Mouse (Mus musculus): ENCODE results near the gene Mthfd2l. TPM values are rescaled to one million over a fixed set of nuclear protein-coding genes. Genes with fewer than 3 reads are reported as not detected.

The Mthfd2l gene
- polyA plus RNA-seq, 2 experiments from 2014 or later: 0.43 to 1.9 TPM

DNA sequence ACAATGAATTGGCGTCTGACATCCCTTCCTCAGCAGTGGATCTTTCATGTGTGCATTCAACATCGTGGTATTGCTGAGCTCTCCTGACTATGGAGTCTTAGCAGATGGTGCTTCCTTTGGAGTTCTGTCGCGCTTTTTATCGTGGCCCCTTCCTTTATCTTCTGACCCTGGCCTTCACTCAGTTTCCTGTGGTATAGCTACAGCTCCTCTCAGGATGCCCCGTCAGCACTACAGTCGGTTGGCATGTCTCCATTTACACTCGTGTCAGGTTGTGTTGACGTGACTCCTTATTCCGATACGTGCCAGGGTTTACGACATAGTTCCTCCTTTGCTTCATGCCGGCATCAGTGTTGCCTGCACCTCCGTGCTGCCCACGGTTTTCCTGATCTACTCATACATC is 18.6 kb downstream of the Mthfd2l start:
- ATAC-seq: no peak

DNA sequence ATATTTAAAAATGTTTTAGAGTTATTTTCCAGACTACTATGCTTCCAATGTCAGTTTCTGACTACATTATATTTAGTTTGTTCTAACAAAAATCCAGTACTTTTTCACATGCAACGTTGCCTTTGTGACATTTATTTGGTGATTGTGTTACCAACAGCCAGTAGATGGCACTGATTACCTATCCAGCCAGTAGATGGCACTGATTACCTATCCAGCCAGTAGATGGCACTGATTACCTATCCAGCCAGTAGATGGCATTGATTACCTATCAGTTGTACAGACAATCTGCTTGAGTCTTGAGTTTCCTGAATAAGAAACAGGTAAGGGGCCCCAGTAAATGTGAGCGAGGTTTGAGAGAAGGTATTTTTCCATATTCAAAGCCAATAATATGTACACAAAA is 20.6 kb downstream of the Mthfd2l start:
- ATAC-seq: peak; percentile 77

DNA sequence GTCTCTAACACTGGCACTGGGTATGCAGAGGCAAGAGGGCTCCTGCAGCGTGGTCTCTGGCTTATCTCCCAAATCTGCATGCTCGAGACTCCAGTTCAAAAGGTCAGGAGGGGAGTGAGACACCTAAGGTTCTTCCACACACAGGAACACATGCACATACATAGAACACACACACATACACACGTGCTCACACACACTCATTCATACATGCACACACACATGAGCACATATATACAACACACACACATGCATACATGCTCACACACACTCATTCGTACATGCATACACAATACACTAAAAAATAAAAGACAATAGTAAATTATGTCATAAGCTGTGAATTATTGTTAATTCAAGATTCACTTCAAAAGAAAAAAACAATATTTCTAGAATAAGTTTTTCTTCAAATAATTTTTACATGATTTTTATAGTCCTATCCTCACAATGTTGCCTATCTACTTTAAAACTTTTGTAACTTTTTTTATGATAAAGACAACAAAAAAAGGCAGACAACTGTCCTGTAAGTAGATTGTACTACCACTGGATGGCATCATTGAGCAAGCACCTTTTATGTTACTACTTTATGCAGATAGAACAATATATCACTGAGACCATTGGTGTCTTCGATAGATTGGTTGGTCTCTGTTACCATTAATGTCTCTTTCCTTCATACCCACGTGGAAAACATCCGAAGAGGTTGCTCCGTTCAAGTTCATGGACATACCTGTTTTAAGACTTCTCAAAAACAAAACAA is 22.0 kb downstream of the Mthfd2l start:
- no peak for ATAC-seq

- ATAC-seq: peak; percentile 59
These were observed 33.4 kb downstream of the Mthfd2l start for GRCm38 (mm10) chr5:90964316-90964715.

DNA sequence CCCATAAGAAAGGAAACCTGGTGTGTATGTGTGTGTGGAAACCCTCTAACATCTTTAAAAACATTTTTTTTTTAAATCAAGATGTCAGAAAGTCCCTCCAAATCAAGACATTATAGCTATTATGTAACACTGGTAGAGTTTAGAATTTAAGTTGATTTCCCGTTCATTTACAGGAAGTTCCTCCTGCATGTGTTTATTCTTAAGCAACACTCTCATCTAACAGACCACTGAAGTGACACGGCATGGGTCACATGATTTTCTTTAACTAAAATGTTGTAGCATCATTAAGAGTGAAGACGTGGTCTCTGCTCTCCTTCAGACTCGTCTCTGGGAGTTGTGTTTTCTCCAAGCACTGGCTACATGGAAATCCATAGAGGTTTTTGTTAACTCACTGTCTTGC is 33.8 kb downstream of the Mthfd2l start:
- ATAC-seq: no peak

GRCm38 (mm10) chr5:90965386-90965785 is 34.5 kb downstream of the Mthfd2l start:
- no peak for ATAC-seq

DNA sequence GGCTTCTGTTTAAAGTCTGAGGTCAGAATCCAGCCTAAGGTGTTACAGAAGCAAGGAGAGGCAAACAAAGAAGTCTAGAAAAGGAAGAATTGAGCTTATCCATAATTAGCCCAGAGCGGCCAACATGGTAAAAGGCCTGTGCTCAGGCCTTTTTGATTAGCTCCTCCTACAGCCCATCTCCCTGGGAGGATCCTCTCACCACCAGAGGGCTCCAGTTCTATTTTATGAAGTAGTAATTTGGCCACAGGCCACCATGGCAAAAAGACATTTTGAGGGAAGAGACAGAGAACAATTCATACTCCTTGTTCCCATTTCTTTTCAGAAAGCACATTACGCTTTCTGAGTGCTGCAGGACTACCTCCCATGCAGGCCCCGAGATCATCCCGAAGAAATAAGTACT is 46.3 kb downstream of the Mthfd2l start:
- no peak for ATAC-seq

DNA sequence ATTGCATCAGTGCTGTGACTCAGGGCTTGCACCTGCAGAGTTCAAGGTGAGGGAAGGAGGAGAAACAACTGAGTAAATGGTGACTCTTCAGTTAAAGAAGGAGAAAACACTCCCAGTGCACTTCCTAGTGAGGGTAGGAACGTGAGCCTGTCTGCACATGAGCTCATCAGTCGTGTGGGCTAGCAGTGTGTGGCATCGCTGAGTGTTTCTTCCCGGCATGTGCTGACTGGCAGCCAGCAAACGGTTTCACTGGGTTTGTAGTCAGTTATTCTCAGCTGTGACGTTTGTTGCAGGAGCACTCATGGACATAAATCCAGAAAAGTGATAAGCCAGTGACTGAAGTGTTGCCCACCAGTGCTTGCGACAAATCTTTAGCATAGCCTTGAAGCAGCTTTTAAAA is 49.4 kb downstream of the Mthfd2l start:
- no peak for ATAC-seq

- no peak for ATAC-seq
These were observed 56.7 kb downstream of the Mthfd2l start for GRCm38 (mm10) chr5:90987605-90988004.

- ATAC-seq: no peak
These were observed 57.2 kb downstream of the Mthfd2l start for GRCm38 (mm10) chr5:90988149-90988548.

DNA sequence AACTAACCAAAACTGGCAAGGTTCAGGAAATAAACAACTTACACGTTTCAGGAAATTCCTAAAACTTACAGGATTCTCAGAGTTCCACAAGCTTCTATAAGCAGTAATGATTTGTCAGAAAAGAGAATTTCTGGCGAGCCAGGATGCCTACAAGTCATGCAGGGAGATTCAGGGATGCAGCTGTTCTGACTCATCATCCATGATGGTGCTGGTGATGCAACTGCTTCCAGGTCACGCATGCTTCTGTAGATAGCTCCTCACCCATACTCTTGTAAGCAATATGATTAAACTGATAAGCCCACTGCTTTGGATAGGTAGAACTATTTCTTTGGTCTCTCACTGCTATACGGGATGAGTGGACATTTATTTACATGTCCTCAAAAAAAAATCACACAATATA is 57.7 kb downstream of the Mthfd2l start:
- no peak for ATAC-seq

- ATAC-seq: no peak
These were observed 69.0 kb downstream of the Mthfd2l start for GRCm38 (mm10) chr5:90999942-91000341.

DNA sequence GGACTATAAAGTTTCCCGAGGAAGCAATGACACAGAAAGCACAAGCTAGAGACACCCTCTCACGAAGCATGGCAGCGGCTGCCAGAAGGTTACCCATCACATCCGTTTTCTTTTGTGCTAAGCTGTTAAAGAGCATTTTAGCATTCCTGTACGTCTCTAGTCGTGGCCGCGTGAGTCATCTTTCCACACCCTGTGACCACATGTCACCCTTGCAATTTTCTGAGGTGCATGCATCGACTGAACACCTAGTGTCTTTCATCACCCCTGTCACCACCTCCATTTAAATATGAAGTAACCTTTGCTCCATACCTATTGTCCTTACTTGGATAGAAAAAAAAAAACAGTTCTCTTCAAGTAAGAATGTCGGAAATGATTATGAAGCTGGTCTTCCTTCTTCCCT is 84.3 kb downstream of the Mthfd2l start:
- no peak for ATAC-seq

DNA sequence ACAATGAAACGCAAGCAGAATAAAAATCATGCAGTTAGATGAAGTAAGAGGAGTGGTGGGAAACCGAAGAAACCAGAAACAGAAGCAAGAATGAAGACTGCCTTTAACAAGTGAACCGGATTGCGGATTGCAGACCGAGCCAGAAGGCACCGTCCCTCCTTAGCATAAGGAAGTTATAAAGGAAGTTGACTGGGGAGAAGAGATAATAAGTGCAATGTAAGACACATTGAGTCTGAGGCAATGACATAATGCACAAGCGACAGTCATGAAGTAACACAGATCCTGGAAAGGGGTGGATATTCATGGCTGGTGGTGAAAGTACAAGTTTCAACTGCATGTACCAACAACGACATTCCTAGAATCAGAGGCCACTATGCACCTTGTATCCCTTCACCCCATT is 92.2 kb downstream of the Mthfd2l start:
- ATAC-seq: no peak

GRCm38 (mm10) chr5:91027164-91027563 is 96.2 kb downstream of the Mthfd2l start, which contains the start of gene Epgn:
Gene Epgn, plus strand, starts transcription at chr5:91027464.
- no peak for ATAC-seq

DNA sequence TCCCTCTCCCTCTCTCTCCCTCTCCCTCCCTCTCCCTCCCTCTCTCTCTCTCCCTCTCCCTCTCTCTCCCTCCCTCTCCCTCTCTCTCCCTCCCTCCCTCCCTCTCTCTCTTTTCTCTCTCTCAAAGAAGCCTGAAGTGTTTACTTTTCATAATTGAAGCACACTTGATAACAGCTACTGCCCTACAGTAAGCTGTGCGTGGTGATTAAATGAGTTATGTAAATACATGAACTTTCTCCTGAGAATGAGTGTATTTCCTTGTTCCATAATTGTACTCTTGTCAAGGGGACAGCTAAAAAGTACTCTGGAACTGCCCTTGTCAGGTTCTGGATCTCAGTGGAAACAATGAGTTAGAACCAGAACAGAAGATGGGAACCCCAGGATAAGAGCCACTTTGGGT is 96.9 kb downstream of the Mthfd2l start:
- no peak for ATAC-seq

DNA sequence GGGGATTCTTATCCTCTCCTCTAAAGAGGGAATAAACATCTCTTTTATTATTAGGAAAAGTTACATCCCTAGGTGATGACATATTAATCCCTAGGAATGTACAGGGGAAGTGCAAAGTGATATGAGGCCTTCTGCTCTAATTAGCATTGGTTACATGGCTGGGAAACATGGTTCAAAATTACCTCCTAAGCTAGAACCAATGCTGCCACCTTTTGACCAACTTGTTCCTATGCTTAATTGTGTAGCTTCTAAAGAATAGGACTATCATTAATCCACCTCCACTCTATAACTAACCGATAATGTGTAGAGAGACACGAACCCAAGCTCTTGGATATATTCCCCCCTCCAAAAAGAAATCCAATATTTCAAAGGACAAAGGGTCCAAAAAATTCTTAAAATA is 99.7 kb downstream of the Mthfd2l start:
- no peak for ATAC-seq

- no peak for ATAC-seq
These were observed 104.4 kb downstream of the Mthfd2l start for GRCm38 (mm10) chr5:91035341-91035740.

- no peak for ATAC-seq
These were observed 105.7 kb downstream of the Mthfd2l start for GRCm38 (mm10) chr5:91036628-91037027.

DNA sequence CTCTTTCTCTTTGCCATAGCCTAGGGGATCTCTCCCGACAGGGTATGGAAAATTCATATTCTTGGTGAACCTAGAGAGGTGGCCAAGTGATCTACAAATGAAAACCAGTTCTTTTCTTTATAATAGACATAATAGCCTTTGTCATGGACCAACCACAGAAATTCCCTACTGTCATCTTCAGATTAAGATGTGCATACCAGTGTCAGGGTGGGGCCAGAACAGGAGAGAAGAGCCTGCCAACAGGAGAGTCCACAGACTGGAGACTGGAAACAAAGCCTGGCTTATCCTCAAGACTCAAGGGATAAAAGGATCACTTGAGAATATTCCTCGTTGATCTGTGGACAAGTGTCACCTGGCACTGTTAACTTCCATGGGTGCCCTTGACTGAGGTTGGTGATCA is 106.8 kb downstream of the Mthfd2l start:
- no peak for ATAC-seq

DNA sequence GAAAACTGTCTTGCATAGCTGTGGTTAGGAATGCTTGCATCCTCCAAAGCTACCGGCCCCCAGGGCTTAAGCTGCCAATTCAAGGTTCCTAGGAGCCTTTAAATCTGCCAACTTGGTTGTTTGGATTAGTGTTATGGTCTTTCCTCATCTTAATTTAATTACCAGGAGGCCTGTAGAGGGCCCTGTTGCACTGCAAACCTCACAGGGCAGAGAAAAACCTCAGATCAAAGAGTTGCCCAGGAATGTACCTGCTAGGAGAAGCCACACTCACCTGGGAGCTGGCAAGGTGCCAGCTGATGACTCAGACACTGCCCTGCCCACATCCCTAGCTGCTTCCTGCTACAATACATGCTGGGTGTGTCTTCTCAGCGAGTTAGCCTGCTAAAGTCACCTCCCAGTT is 107.6 kb downstream of the Mthfd2l start:
- ATAC-seq: peak; percentile 86

- no peak for ATAC-seq
These were observed 108.0 kb downstream of the Mthfd2l start for GRCm38 (mm10) chr5:91038963-91039362.

DNA sequence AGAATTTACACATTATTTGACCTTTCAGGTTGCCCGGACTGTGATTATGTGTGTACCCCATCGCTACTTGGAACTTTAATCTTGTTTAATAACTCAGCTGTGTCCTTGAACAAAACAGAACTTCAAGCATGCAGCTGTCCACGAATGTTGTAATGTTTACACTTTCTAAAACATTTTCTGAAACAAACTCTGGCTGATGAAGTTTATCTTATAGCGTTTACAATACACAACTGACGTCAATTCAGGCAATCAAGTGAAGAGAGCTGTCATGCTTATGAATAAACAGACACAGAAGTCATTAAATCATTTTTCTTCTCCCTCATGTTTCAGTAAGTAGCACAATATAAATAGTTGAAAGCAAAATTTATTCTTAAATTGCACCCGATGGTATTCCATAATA is 117.1 kb downstream of the Mthfd2l start:
- no peak for ATAC-seq

GRCm38 (mm10) chr5:91048397-91048796 is 117.5 kb downstream of the Mthfd2l start:
- ATAC-seq: no peak

Data from activated CD4-positive, CD25-positive, alpha-beta regulatory T cell, adult 4 months (primary cell).